20 mouse cellular contexts compared by ENCODE assay signal in genomic region chr5:91692292-91692691, GRCm38 (mm10).
DNase-seq lines count a peak whose midpoint lies in the region; ATAC-seq and TF ChIP-seq lines count a peak whose summit lies in the region.
"Had no signal": no experiment of that assay in that cellular context is flagged by ENCODE, and none has a peak within 500 bp of the region (broad histone marks: within the 10 kb centered on the region; RNA-seq: fewer than 3 reads in every experiment).

No protein-coding gene starts in this region.

- 0 out of 2 replicates have a peak, but pooled peaks have one; percentile 53 for ATAC-seq in limb, embryonic 14.5 days (ENCODE audit: low FRiP score, low read depth)
- ATAC-seq in midbrain, embryonic 16.5 days: peak; percentile 47; the same call in 1 of the 2 replicates
- ATAC-seq in hindbrain, postnatal 0 days: no peak
- ATAC-seq: activated CD4-positive, CD25-positive, alpha-beta regulatory T cell, adult 4 months; forebrain, embryonic 14.5 days; hindbrain, embryonic 16.5 days had no signal

- no peaks in the 10 kb centered on the region for H3K9me3 ChIP-seq in limb, embryonic 14.5 days (ENCODE audit: control insufficient read depth, low read length)
- no peaks in the 10 kb centered on the region for H3K9me3 ChIP-seq in midbrain, embryonic 16.5 days (replicated peaks; ENCODE audit: control insufficient read depth, low read length, poor library complexity, severe bottlenecking)
- no peaks in the 10 kb centered on the region for H3K9me3 ChIP-seq in hindbrain, postnatal 0 days (ENCODE audit: low read length)
- H3K9me3 ChIP-seq: heart, embryonic 12.5 days; limb, embryonic 15.5 days; megakaryocyte, embryonic 14.5 days; stomach, embryonic 15.5 days had no signal

- no peak overlapping the region for H3K27ac ChIP-seq in limb, embryonic 14.5 days (replicated peaks; ENCODE audit: low read depth, low read length)
- H3K27ac ChIP-seq in midbrain, embryonic 16.5 days (ENCODE audit: low read length): no peak overlapping the region
- H3K27ac ChIP-seq in hindbrain, postnatal 0 days: no peak overlapping the region
- H3K27ac ChIP-seq: left cerebral cortex, adult 2 months; limb, embryonic 15.5 days; stomach, embryonic 15.5 days had no signal

- H3K4me2 ChIP-seq in limb, embryonic 14.5 days (replicated peaks; ENCODE audit: low read depth, low read length, severe bottlenecking): no peak overlapping the region
- no peak overlapping the region for H3K4me2 ChIP-seq in midbrain, embryonic 16.5 days (ENCODE audit: low read length)
- no peak overlapping the region for H3K4me2 ChIP-seq in hindbrain, postnatal 0 days (ENCODE audit: low read depth, low read length)
- H3K4me2 ChIP-seq: heart, embryonic 12.5 days; limb, embryonic 15.5 days; stomach, embryonic 15.5 days had no signal

- no peak for TF ChIP-seq CTCF in hindbrain, postnatal 0 days (IDR thresholded peaks at IDR 0.05; ENCODE audit: low read depth)

- TF ChIP-seq POLR2A in limb, embryonic 14.5 days (IDR thresholded peaks at IDR 0.05; ENCODE audit: borderline replicate concordance, extremely low read depth, insufficient read depth, insufficient read length): no peak

- H3K36me3 ChIP-seq in limb, embryonic 14.5 days (ENCODE audit: control insufficient read depth, insufficient read depth, low read length): no peaks in the 10 kb centered on the region
- H3K36me3 ChIP-seq in midbrain, embryonic 16.5 days (ENCODE audit: control insufficient read depth, insufficient read depth, low read length): no peaks in the 10 kb centered on the region
- H3K36me3 ChIP-seq in hindbrain, postnatal 0 days (ENCODE audit: insufficient read depth, low read length): no peaks in the 10 kb centered on the region
- H3K36me3 ChIP-seq: heart, embryonic 12.5 days; limb, embryonic 15.5 days; stomach, embryonic 15.5 days had no signal

- H3K4me3 ChIP-seq in limb, embryonic 14.5 days (replicated peaks; ENCODE audit: low read length): no peak overlapping the region
- H3K4me3 ChIP-seq in midbrain, embryonic 16.5 days (ENCODE audit: low read depth, low read length): no peak overlapping the region
- no peak overlapping the region for H3K4me3 ChIP-seq in hindbrain, postnatal 0 days (ENCODE audit: low read length)
- H3K4me3 ChIP-seq: heart, embryonic 12.5 days; left cerebral cortex, adult 2 months; limb, embryonic 15.5 days; megakaryocyte, embryonic 14.5 days; stomach, embryonic 15.5 days had no signal

- peak; percentile 6 for DNase-seq in cerebellum, adult 9-11 months
- DNase-seq in cerebellum, postnatal 10 days: no peak
- DNase-seq in embryo, embryonic 10 days (ENCODE audit: low spot score): peak; percentile 65
- DNase-seq in limb, embryonic 14.5 days (ENCODE audit: low spot score): no peak
- DNase-seq in right cerebral cortex, adult 18-20 months: no peak
- DNase-seq in hindbrain, postnatal 0 days (ENCODE audit: low spot score): no peak
- no peak for DNase-seq in adrenal gland, postnatal 14 days
- DNase-seq: adrenal gland, postnatal 25 days; kidney, adult 8-10 months; lung, postnatal 10 days; thymus, adult 2 months had no signal

- no peak overlapping the region for H3K9ac ChIP-seq in limb, embryonic 14.5 days (ENCODE audit: low read depth, low read length, severe bottlenecking)
- no peak overlapping the region for H3K9ac ChIP-seq in midbrain, embryonic 16.5 days (ENCODE audit: low read depth, low read length)
- no peak overlapping the region for H3K9ac ChIP-seq in hindbrain, postnatal 0 days (replicated peaks; ENCODE audit: low read length)
- H3K9ac ChIP-seq: heart, embryonic 12.5 days; limb, embryonic 15.5 days; stomach, embryonic 15.5 days had no signal

- peaks cover 11% of the 10 kb centered on the region for H3K4me1 ChIP-seq in limb, embryonic 14.5 days (ENCODE audit: control insufficient read depth, insufficient read depth, low read length)
- peaks cover 12% of the 10 kb centered on the region for H3K4me1 ChIP-seq in midbrain, embryonic 16.5 days (ENCODE audit: control insufficient read depth, insufficient read depth, low read length)
- H3K4me1 ChIP-seq in hindbrain, postnatal 0 days (ENCODE audit: insufficient read depth, low read length): no peaks in the 10 kb centered on the region
- H3K4me1 ChIP-seq: heart, embryonic 12.5 days; stomach, embryonic 15.5 days had no signal

- 22% methylated on average over 6 of the region's 6 CpGs for WGBS in limb, embryonic 14.5 days
- 10% methylated on average over 6 of the region's 6 CpGs for WGBS in midbrain, embryonic 16.5 days
- 50% methylated on average over 6 of the region's 6 CpGs for WGBS in hindbrain, postnatal 0 days

- no peaks in the 10 kb centered on the region for H3K27me3 ChIP-seq in limb, embryonic 14.5 days (ENCODE audit: control insufficient read depth, insufficient read depth, low read length)
- no peaks in the 10 kb centered on the region for H3K27me3 ChIP-seq in midbrain, embryonic 16.5 days (ENCODE audit: control insufficient read depth, insufficient read depth, low read depth, low read length)
- no peaks in the 10 kb centered on the region for H3K27me3 ChIP-seq in hindbrain, postnatal 0 days (ENCODE audit: insufficient read depth, low read length)
- H3K27me3 ChIP-seq: heart, embryonic 12.5 days; limb, embryonic 15.5 days; megakaryocyte, embryonic 14.5 days; stomach, embryonic 15.5 days had no signal

Comparison
In these comparisons a context has a peak if more than half of its experiments do, and no peak if none do; other contexts are left out.
1. DNase-seq: peak in cerebellum, adult 9-11 months (single experiment) and embryo, embryonic 10 days (single experiment); none in cerebellum, postnatal 10 days (0 of 2), limb, embryonic 14.5 days (single experiment), right cerebral cortex, adult 18-20 months (single experiment), hindbrain, postnatal 0 days (single experiment) and adrenal gland, postnatal 14 days (single experiment).